Mouse (Mus musculus) megakaryocyte, embryonic 14.5 days (primary cell): ENCODE measurements around the gene Rbms1.

Experiments
- FLI1 ChIP-seq: IDR thresholded peaks from 2 replicates; pipeline ENCODE4 v1.6.1; 2012; ENCODE audit warnings: low read length, inconsistent platforms, mixed read lengths
- GATA1 ChIP-seq: IDR thresholded peaks from 3 replicates; pipeline ENCODE4 v1.6.1; 2012; ENCODE audit warnings: mixed read lengths, low read length, inconsistent platforms, borderline replicate concordance

GRCm38 (mm10) chr2:60716549-60716948 lies 246.4 kb downstream of the Rbms1 start:
- TF ChIP-seq GATA1 (no peak), FLI1 (no peak)
